In genomic region chr2:137942753-137943152, GRCm38 (mm10) we compare ENCODE assay signal across 9 mouse cellular contexts.
DNase-seq lines count a peak whose midpoint lies in the region; ATAC-seq and TF ChIP-seq lines count a peak whose summit lies in the region.
"Had no signal": no experiment of that assay in that cellular context is flagged by ENCODE, and none has a peak within 500 bp of the region (broad histone marks: within the 10 kb centered on the region; RNA-seq: fewer than 3 reads in every experiment).

No protein-coding gene starts in this region.

- no peak overlapping the region for H3K9ac ChIP-seq in kidney, postnatal 0 days (ENCODE audit: low read depth, low read length)
- H3K9ac ChIP-seq in limb, embryonic 14.5 days (ENCODE audit: low read depth, low read length, severe bottlenecking), result no peak overlapping the region
- H3K9ac ChIP-seq in neural tube, embryonic 11.5 days (ENCODE audit: low read length), result no peak overlapping the region
- H3K9ac ChIP-seq: embryonic facial prominence, embryonic 13.5 days had no signal

- TF ChIP-seq POLR2A in limb, embryonic 14.5 days (IDR thresholded peaks at IDR 0.05; ENCODE audit: borderline replicate concordance, extremely low read depth, insufficient read depth, insufficient read length), result no peak

- 0 out of 2 replicates have a peak, but pooled peaks have one; percentile 52 for ATAC-seq in kidney, postnatal 0 days (replicated peaks; ENCODE audit: low FRiP score, low read depth)
- ATAC-seq in limb, embryonic 14.5 days (ENCODE audit: low FRiP score, low read depth), result peak; percentile 47; the same call in 1 of the 2 replicates
- ATAC-seq in neural tube, embryonic 11.5 days (ENCODE audit: insufficient read depth, low FRiP score, low TSS enrichment), result peak; percentile 26; the same call in 1 of the 2 replicates

- peak; percentile 92 for TF ChIP-seq CTCF in kidney, postnatal 0 days (IDR thresholded peaks at IDR 0.05; ENCODE audit: low read depth)

- WGBS in kidney, postnatal 0 days, result 5% methylated on average over 7 of the region's 7 CpGs
- 6% methylated on average over 7 of the region's 7 CpGs for WGBS in limb, embryonic 14.5 days
- WGBS in neural tube, embryonic 11.5 days, result 4% methylated on average over 7 of the region's 7 CpGs

- no peak overlapping the region for H3K4me2 ChIP-seq in kidney, postnatal 0 days (ENCODE audit: low read length)
- no peak overlapping the region for H3K4me2 ChIP-seq in limb, embryonic 14.5 days (replicated peaks; ENCODE audit: low read depth, low read length, severe bottlenecking)
- H3K4me2 ChIP-seq in neural tube, embryonic 11.5 days (ENCODE audit: low read depth), result no peak overlapping the region
- H3K4me2 ChIP-seq: embryonic facial prominence, embryonic 13.5 days had no signal

- H3K36me3 ChIP-seq in kidney, postnatal 0 days (ENCODE audit: insufficient read depth, low read length), result no peaks in the 10 kb centered on the region
- no peaks in the 10 kb centered on the region for H3K36me3 ChIP-seq in limb, embryonic 14.5 days (ENCODE audit: control insufficient read depth, insufficient read depth, low read length)
- no peaks in the 10 kb centered on the region for H3K36me3 ChIP-seq in neural tube, embryonic 11.5 days (ENCODE audit: control insufficient read depth, insufficient read depth, low read length)
- H3K36me3 ChIP-seq: embryonic facial prominence, embryonic 13.5 days had no signal

- H3K27ac ChIP-seq in kidney, postnatal 0 days, result no peak overlapping the region
- H3K27ac ChIP-seq in limb, embryonic 14.5 days (replicated peaks; ENCODE audit: low read depth, low read length), result no peak overlapping the region
- H3K27ac ChIP-seq in neural tube, embryonic 11.5 days (ENCODE audit: low read depth, low read length), result no peak overlapping the region
- H3K27ac ChIP-seq: embryonic facial prominence, embryonic 13.5 days had no signal

- no peaks in the 10 kb centered on the region for H3K9me3 ChIP-seq in kidney, postnatal 0 days (replicated peaks; ENCODE audit: low read length)
- no peaks in the 10 kb centered on the region for H3K9me3 ChIP-seq in limb, embryonic 14.5 days (ENCODE audit: control insufficient read depth, low read length)
- H3K9me3 ChIP-seq in neural tube, embryonic 11.5 days (ENCODE audit: control insufficient read depth, low read length), result no peaks in the 10 kb centered on the region
- H3K9me3 ChIP-seq: embryonic facial prominence, embryonic 13.5 days had no signal

- H3K27me3 ChIP-seq in kidney, postnatal 0 days (ENCODE audit: insufficient read depth, low read length), result no peaks in the 10 kb centered on the region
- no peaks in the 10 kb centered on the region for H3K27me3 ChIP-seq in limb, embryonic 14.5 days (ENCODE audit: control insufficient read depth, insufficient read depth, low read length)
- H3K27me3 ChIP-seq in neural tube, embryonic 11.5 days (ENCODE audit: control insufficient read depth, insufficient read depth, low read length), result no peaks in the 10 kb centered on the region
- H3K27me3 ChIP-seq: embryonic facial prominence, embryonic 13.5 days had no signal

- no peaks in the 10 kb centered on the region for H3K4me1 ChIP-seq in kidney, postnatal 0 days (replicated peaks; ENCODE audit: insufficient read depth, low read length)
- H3K4me1 ChIP-seq in limb, embryonic 14.5 days (ENCODE audit: control insufficient read depth, insufficient read depth, low read length), result no peaks in the 10 kb centered on the region
- no peaks in the 10 kb centered on the region for H3K4me1 ChIP-seq in neural tube, embryonic 11.5 days (ENCODE audit: control insufficient read depth, insufficient read depth, low read length)

- peak; percentile 71 for DNase-seq in 416B (ENCODE audit: low read depth)
- DNase-seq in adrenal gland, adult 18-20 months (ENCODE audit: low spot score in 2 of 2), result peak; percentile 62 to 74
- peak; percentile 91 for DNase-seq in embryo, embryonic 10 days (ENCODE audit: low spot score)
- peak; percentile 45 to 73 for DNase-seq in gastrocnemius, postnatal 4 days (ENCODE audit: low spot score in 2 of 2)
- DNase-seq in kidney, postnatal 0 days (ENCODE audit: low spot score), result peak; percentile 84
- peak; percentile 90 for DNase-seq in limb, embryonic 14.5 days (ENCODE audit: low spot score)
- peak; percentile 82 for DNase-seq in neural tube, embryonic 11.5 days (ENCODE audit: low spot score)
- DNase-seq in thymus, postnatal 0 days (ENCODE audit: low spot score), result peak; percentile 63

- H3K4me3 ChIP-seq in kidney, postnatal 0 days (replicated peaks; ENCODE audit: low read depth, low read length), result no peak overlapping the region
- H3K4me3 ChIP-seq in limb, embryonic 14.5 days (replicated peaks; ENCODE audit: low read length), result no peak overlapping the region
- H3K4me3 ChIP-seq in neural tube, embryonic 11.5 days (ENCODE audit: low read depth, low read length), result no peak overlapping the region
- H3K4me3 ChIP-seq: embryonic facial prominence, embryonic 13.5 days had no signal
